Mouse (Mus musculus) heart, postnatal 0 days (tissue): ENCODE results near the gene Atf6b.

Experiments used
- CTCF ChIP-seq: IDR thresholded peaks from 2 replicates; pipeline ENCODE4 v1.5.1; 2016; ENCODE audit warnings: antibody characterized with exemption, control low read depth, low read depth
- EP300 ChIP-seq: IDR thresholded peaks from 2 replicates; pipeline ENCODE4 v1.6.1; 2016; ENCODE audit warnings: antibody characterized with exemption, low read depth

GRCm38 (mm10) chr17:34684253-34684893 lies 37.4 kb downstream of the Atf6b start:
- TF ChIP-seq CTCF: no peak
- no peak for TF ChIP-seq EP300
